Mouse (Mus musculus): ENCODE data around the gene Nat8f2.
"Not testable (repeated sequence)": the region's sequence is repeated elsewhere in the genome, so short reads cannot be mapped to it uniquely, and the experiment has no call there.

The Nat8f2 gene

GRCm38 (mm10) chr6:85864900-85865639, 3.9 kb downstream of the Nat8f2 start:
- DNase-seq (ENCODE audit: low read depth in 1 of 2, low spot score in 2 of 2), result not testable (repeated sequence)

GRCm38 (mm10) chr6:85863840-85864239, 5.1 kb downstream of the Nat8f2 start:
- DNase-seq (ENCODE audit: low read depth in 1 of 2, low spot score in 2 of 2), result no peak

GRCm38 (mm10) chr6:85863136-85863535, 5.8 kb downstream of the Nat8f2 start:
- DNase-seq (ENCODE audit: low read depth in 1 of 2, low spot score in 2 of 2), result no peak

DNA sequence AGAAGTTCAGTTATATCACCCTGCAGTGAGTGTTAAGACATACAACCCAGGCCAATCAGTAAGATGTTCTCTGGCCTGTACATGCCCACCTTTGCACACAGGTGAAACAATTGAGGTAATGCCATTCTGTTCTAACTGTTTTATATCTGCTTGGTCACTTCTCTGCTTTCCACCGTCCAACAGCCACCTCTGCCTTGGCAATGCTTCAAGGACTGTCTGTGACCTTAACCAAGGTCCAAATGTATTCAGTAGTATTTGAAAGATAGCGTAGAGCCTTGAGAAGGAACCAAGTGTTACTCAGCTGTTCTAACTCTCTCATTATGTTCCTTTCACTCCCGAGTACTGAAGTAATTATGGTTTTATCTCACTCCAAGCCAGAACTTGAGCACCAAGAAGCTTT, 6.4 kb downstream of the Nat8f2 start:
- DNase-seq (ENCODE audit: low read depth in 1 of 2, low spot score in 2 of 2), result no peak

- no peak for DNase-seq (ENCODE audit: low read depth in 1 of 2, low spot score in 2 of 2)
Observed at GRCm38 (mm10) chr6:85861247-85861646, 7.7 kb downstream of the Nat8f2 start.

- no peak for DNase-seq (ENCODE audit: low read depth in 1 of 2, low spot score in 2 of 2)
Observed at GRCm38 (mm10) chr6:85856194-85856678, 12.7 kb downstream of the Nat8f2 start.

DNA sequence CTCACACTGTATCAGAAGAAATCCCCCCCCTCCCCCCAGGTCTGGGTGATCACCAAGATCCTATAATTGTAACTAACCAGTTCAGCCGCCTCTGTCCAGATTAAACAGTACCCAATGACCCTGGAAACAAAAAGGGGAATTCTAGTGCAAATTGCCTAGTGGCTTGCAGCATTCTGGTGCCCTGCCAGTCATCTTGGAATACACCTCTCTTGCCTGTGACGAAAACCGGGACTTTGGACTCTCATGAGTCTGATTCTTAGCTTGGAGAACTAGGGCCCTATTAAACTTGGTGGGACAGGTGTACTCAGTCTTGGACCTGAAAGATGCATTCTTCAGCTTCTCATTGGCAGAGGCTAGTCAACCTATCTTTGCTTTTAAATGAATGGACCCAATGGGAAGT, 15.5 kb downstream of the Nat8f2 start:
- no peak for DNase-seq (ENCODE audit: low read depth in 1 of 2, low spot score in 2 of 2)

- DNase-seq (ENCODE audit: low read depth in 1 of 2, low spot score in 2 of 2), result no peak
Observed at GRCm38 (mm10) chr6:85851062-85851773, 17.7 kb downstream of the Nat8f2 start.

- no peak for DNase-seq (ENCODE audit: low read depth in 1 of 2, low spot score in 2 of 2)
Observed at GRCm38 (mm10) chr6:85849240-85849639, 19.7 kb downstream of the Nat8f2 start.

- no peak for DNase-seq (ENCODE audit: low read depth in 1 of 2, low spot score in 2 of 2)
Observed at GRCm38 (mm10) chr6:85848140-85848539, 20.8 kb downstream of the Nat8f2 start.

DNA sequence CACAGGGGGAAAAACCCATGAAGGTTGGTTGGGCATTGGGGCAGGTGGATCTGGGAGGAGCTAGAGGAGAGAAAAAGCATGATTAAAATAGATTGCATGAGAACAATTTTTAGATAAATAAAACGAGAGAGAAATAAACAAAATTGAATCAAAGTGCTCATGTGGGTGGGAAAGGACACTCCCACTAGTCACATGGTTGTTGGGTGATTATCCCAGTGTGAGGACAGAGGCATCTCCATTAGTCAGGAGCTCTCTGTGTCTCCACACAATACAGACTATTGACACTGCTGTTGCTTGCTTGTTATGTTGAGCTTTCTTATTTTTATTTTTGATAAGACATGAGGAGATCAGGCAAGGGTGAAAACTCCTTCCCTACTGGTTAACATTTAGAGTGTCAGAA, 22.0 kb downstream of the Nat8f2 start:
- no peak for DNase-seq (ENCODE audit: low read depth in 1 of 2, low spot score in 2 of 2)

- DNase-seq (ENCODE audit: low read depth in 1 of 2, low spot score in 2 of 2), result not testable (repeated sequence)
Observed at GRCm38 (mm10) chr6:85843677-85844458, 25.1 kb downstream of the Nat8f2 start.

GRCm38 (mm10) chr6:85839982-85840381, 29.0 kb downstream of the Nat8f2 start:
- DNase-seq (ENCODE audit: low read depth in 1 of 2, low spot score in 2 of 2), result no peak

- DNase-seq (ENCODE audit: low read depth in 1 of 2, low spot score in 2 of 2), result no peak
Observed at GRCm38 (mm10) chr6:85838674-85839073, 30.3 kb downstream of the Nat8f2 start.

DNA sequence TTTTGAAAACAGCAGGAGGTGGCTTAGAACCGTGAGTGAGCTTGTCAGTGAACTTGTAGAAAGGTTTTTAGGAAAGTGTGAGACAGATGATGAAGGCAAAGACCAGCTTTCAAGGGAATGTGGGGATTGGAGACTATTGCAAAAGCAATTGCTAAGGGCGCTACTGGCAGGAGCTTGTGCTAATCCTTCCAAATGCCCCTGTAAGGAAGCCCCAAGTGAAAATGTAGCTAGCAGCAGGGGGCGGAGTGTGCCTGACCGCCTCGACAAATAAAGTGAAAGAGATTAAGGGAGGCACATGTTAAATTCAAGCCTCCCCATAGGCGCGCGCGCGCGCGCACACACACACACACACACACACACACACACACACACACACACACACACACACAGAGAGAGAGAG, 31.7 kb downstream of the Nat8f2 start:
- not testable (repeated sequence) for DNase-seq (ENCODE audit: low read depth in 1 of 2, low spot score in 2 of 2)

- not testable (repeated sequence) for DNase-seq (ENCODE audit: low read depth in 1 of 2, low spot score in 2 of 2)
Observed at GRCm38 (mm10) chr6:85836827-85837226, 32.1 kb downstream of the Nat8f2 start.

DNA sequence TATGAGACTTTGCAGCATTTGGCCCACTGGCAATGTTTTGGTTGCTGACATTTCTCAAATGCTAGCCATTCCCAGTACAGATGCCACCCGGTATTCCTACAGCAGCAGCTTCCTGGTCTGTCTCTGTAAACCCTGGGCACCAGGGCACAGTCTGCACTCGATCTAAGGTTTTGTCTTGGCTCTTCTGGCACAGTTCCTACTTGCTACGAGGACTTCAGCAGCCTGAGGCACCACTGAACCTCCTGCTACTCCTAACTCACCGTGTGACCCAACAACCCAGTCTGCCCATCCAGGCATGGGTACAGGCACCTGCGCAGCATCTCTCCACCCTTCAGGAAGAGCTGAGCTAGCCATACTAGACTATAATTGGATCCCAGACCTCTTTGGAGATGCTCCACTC, 32.9 kb downstream of the Nat8f2 start:
- not testable (repeated sequence) for DNase-seq (ENCODE audit: low read depth in 1 of 2, low spot score in 2 of 2)

- not testable (repeated sequence) for DNase-seq (ENCODE audit: low read depth in 1 of 2, low spot score in 2 of 2)
Observed at GRCm38 (mm10) chr6:85835104-85835503, 33.9 kb downstream of the Nat8f2 start.

DNA sequence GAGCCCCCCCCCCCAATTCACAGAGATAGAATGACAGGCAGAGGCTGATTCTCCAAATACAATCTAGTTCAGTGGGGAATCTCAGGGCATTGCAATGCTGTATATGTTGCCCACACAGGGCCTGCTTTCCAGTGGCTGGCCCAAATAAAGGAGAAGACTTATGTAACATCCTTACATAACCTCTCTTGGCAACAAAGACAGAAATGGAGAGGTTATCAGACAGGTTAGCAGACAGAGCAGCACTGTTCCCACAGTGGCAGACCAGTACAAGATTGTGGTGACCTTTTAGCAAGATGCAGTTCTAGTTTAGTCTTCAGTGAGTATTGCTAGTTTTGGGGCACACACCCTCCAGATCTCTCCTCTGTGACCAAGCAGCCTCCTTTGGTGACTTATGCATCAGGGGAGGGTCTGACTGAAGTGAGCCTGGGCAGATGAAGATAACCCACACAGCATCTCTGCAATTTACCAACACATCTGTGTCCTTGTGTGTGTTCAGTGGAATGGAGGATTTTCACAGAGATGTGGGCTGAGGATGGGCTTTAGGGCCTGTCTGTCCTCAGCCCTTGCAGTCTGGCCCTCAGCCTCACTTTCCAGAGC, 34.4 kb downstream of the Nat8f2 start:
- not testable (repeated sequence) for DNase-seq (ENCODE audit: low read depth in 1 of 2, low spot score in 2 of 2)

- no peak for DNase-seq (ENCODE audit: low read depth in 1 of 2, low spot score in 2 of 2)
Observed at GRCm38 (mm10) chr6:85831796-85832321, 37.1 kb downstream of the Nat8f2 start, which contains the start of gene Nat8. Gene Nat8 (minus strand): TSS chr6:85832082.

DNA sequence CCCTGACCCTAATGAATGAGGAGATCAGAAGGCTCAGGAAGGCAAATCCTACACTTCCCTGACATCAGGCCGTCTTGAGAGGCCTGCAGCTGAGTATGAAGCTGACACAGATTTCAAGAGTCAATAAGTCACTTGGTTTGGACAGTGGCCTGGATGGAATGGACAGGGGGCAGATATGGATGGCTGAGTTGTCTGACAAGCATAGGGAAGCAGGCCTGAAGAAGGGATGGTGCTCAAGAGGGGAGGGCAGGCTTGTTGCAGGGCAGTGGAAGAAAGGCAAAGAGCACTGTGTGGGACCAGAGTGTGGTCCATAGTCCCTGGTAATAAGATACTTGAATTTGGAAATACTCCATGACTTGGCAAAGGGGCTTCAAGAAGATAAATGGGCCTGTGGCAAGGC, 39.5 kb downstream of the Nat8f2 start:
- no peak for DNase-seq (ENCODE audit: low read depth in 1 of 2, low spot score in 2 of 2)
